Mouse (Mus musculus): ENCODE data around the gene Dpy19l2. TPM values are rescaled to one million over a fixed set of nuclear protein-coding genes. Genes with fewer than 3 reads are reported as not detected.
"Not testable (repeated sequence)": the region's sequence is repeated elsewhere in the genome, so short reads cannot be mapped to it uniquely, and the experiment has no call there.

Gene Dpy19l2
- not detected in 2 replicates for polyA plus RNA-seq (2015; fragmentation: Nextera tagmentation; extraction: Ambion mirVana)

DNA sequence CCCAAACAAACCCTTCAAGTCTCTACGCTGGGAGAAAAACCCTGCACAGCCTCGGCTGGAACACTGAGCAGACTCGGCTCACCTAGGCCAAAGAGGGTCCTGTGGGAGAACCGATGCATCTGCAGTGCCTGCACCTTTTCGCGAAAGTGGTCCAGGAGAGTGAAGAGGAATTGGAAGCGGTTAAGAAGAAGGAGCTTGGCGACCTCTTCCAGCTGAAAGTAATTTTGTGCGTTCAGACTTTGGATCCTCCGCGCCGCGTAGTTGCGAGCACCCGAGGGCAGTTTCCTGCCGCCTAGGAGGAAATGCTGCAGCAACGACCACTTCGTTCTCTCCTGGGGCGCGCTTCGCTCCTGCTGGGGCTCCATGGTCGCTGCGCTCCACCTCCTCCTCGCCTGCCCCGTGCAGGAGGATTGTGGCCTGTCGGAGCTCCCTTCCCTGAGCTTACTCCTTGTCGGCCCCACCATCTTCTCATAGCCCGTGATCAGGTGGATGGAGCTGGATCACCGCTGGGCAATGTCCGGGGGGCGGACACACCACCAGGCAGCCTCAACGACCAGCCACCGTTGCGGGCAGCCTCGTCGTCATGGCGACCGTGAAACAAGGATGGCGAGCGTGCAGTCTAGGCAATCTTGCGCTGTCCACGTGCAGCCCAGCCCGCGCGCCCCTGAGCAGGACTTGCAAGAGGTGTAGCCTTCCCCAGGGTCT lies at the start of gene Dpy19l2:
Gene Dpy19l2, minus strand, starts transcription at position 594 of the 705 bp plus-strand sequence.
- peak; percentile 73 for ATAC-seq (replicated peaks; ENCODE audit: low FRiP score, low read depth)
- Histone ChIP-seq H3K4me3 (replicated peaks; ENCODE audit: low read depth, low read length) (peak within 1 kb of the TSS; percentile 27), H3K9ac (ENCODE audit: low read depth, low read length) (no peak within 1 kb of the TSS), H3K27me3 (ENCODE audit: insufficient read depth, low read length) (no peaks in the 10 kb centered on the region), H3K9me3 (replicated peaks; ENCODE audit: low read length) (no peaks in the 10 kb centered on the region), H3K4me2 (ENCODE audit: low read length) (peak within 1 kb of the TSS; percentile 64), H3K36me3 (ENCODE audit: insufficient read depth, low read length) (no peaks in the 10 kb centered on the region), H3K27ac (no peak within 1 kb of the TSS), H3K4me1 (replicated peaks; ENCODE audit: insufficient read depth, low read length) (no peaks in the 10 kb centered on the region)
- 1% methylated on average over 45 of the region's 45 CpGs for WGBS
- TF ChIP-seq CTCF (IDR thresholded peaks at IDR 0.05; ENCODE audit: low read depth), result no peak
- DNase-seq (ENCODE audit: low spot score), result peak; percentile 11

- H3K9ac ChIP-seq (ENCODE audit: low read depth, low read length), result no peak overlapping the region
- 87% methylated on average over 5 of the region's 5 CpGs for WGBS
- TF ChIP-seq CTCF (IDR thresholded peaks at IDR 0.05; ENCODE audit: low read depth), result no peak
- no peaks in the 10 kb centered on the region for H3K9me3 ChIP-seq (replicated peaks; ENCODE audit: low read length)
- no peak overlapping the region for H3K4me3 ChIP-seq (replicated peaks; ENCODE audit: low read depth, low read length)
- H3K27me3 ChIP-seq (ENCODE audit: insufficient read depth, low read length), result no peaks in the 10 kb centered on the region
- H3K4me1 ChIP-seq (replicated peaks; ENCODE audit: insufficient read depth, low read length), result no peaks in the 10 kb centered on the region
- H3K36me3 ChIP-seq (ENCODE audit: insufficient read depth, low read length), result no peaks in the 10 kb centered on the region
- no peak overlapping the region for H3K4me2 ChIP-seq (ENCODE audit: low read length)
- ATAC-seq (replicated peaks; ENCODE audit: low FRiP score, low read depth) (no peak), DNase-seq (ENCODE audit: low spot score) (no peak)
- no peak overlapping the region for H3K27ac ChIP-seq
Measured at GRCm38 (mm10) chr9:24744958-24745357, 48.9 kb upstream of the Dpy19l2 start.

DNA sequence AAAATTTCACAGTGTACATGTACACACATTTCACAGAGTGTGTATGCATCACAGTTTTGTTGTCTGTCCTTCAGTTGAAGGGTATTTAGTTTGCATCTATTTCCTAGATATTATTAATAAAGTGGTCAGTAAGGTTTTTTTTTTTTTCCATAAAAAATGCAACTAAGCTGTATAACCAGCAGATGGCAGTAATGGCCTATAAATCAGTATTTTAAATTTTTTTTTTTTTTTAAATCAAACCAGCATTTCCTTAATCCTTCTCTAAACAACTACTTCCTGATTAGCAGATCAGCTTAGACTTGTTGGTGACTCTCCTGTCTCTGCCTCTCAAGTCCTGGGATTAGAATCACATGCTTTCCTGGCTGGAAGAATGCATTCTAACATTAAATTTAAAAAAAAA lies 5.2 kb upstream of the Dpy19l2 start:
- Histone ChIP-seq H3K4me1 (replicated peaks; ENCODE audit: insufficient read depth, low read length) (no peaks in the 10 kb centered on the region), H3K4me3 (replicated peaks; ENCODE audit: low read depth, low read length) (no peak overlapping the region), H3K36me3 (ENCODE audit: insufficient read depth, low read length) (no peaks in the 10 kb centered on the region), H3K9me3 (replicated peaks; ENCODE audit: low read length) (no peaks in the 10 kb centered on the region), H3K9ac (ENCODE audit: low read depth, low read length) (no peak overlapping the region), H3K27ac (no peak overlapping the region), H3K4me2 (ENCODE audit: low read length) (no peak overlapping the region), H3K27me3 (ENCODE audit: insufficient read depth, low read length) (no peaks in the 10 kb centered on the region)
- TF ChIP-seq CTCF (IDR thresholded peaks at IDR 0.05; ENCODE audit: low read depth), result peak; percentile 55; the same call in 1 of the 2 replicates
- ATAC-seq (replicated peaks; ENCODE audit: low FRiP score, low read depth), result no peak
- DNase-seq (ENCODE audit: low spot score), result peak; percentile 76

GRCm38 (mm10) chr9:24696405-24696778 lies 299 bp upstream of the Dpy19l2 start:
- DNase-seq (ENCODE audit: low spot score) (no peak), ATAC-seq (replicated peaks; ENCODE audit: low FRiP score, low read depth) (no peak)
- H3K27me3 ChIP-seq (ENCODE audit: insufficient read depth, low read length), result no peaks in the 10 kb centered on the region
- no peaks in the 10 kb centered on the region for H3K36me3 ChIP-seq (ENCODE audit: insufficient read depth, low read length)
- TF ChIP-seq CTCF (IDR thresholded peaks at IDR 0.05; ENCODE audit: low read depth), result no peak
- WGBS, result 17% methylated on average over 9 of the region's 9 CpGs
- H3K27ac ChIP-seq, result no peak overlapping the region
- H3K9ac ChIP-seq (ENCODE audit: low read depth, low read length), result no peak overlapping the region
- H3K4me2 ChIP-seq (ENCODE audit: low read length), result peak overlapping the region; percentile 64
- no peaks in the 10 kb centered on the region for H3K4me1 ChIP-seq (replicated peaks; ENCODE audit: insufficient read depth, low read length)
- H3K4me3 ChIP-seq (replicated peaks; ENCODE audit: low read depth, low read length), result no peak overlapping the region
- H3K9me3 ChIP-seq (replicated peaks; ENCODE audit: low read length), result no peaks in the 10 kb centered on the region

GRCm38 (mm10) chr9:24637341-24637740 lies 58.8 kb downstream of the Dpy19l2 start:
- 90% methylated on average over 2 of the region's 2 CpGs for WGBS
- not testable (repeated sequence) for DNase-seq (ENCODE audit: low spot score); H3K27me3 ChIP-seq (ENCODE audit: insufficient read depth, low read length); ATAC-seq (replicated peaks; ENCODE audit: low FRiP score, low read depth); H3K36me3 ChIP-seq (ENCODE audit: insufficient read depth, low read length); H3K9ac ChIP-seq (ENCODE audit: low read depth, low read length); H3K9me3 ChIP-seq (replicated peaks; ENCODE audit: low read length); H3K4me3 ChIP-seq (replicated peaks; ENCODE audit: low read depth, low read length); H3K4me1 ChIP-seq (replicated peaks; ENCODE audit: insufficient read depth, low read length); H3K4me2 ChIP-seq (ENCODE audit: low read length); H3K27ac ChIP-seq

GRCm38 (mm10) chr9:24624896-24625295 lies 71.2 kb downstream of the Dpy19l2 start, which contains the start of gene Cypt4:
Gene Cypt4 (plus strand): TSS chr9:24625196.
- DNase-seq (ENCODE audit: low spot score) (no peak), ATAC-seq (replicated peaks; ENCODE audit: low FRiP score, low read depth) (no peak)
- no peaks in the 10 kb centered on the region for H3K36me3 ChIP-seq (ENCODE audit: insufficient read depth, low read length)

GRCm38 (mm10) chr9:24538159-24538558 lies 157.9 kb downstream of the Dpy19l2 start:
- ATAC-seq (replicated peaks; ENCODE audit: low FRiP score, low read depth) (no peak), DNase-seq (ENCODE audit: low spot score) (peak; percentile 18)
- Histone ChIP-seq H3K9ac (ENCODE audit: low read depth, low read length) (no peak overlapping the region), H3K4me1 (replicated peaks; ENCODE audit: insufficient read depth, low read length) (no peaks in the 10 kb centered on the region), H3K27ac (no peak overlapping the region), H3K27me3 (ENCODE audit: insufficient read depth, low read length) (no peaks in the 10 kb centered on the region), H3K9me3 (replicated peaks; ENCODE audit: low read length) (no peaks in the 10 kb centered on the region), H3K4me2 (ENCODE audit: low read length) (no peak overlapping the region), H3K36me3 (ENCODE audit: insufficient read depth, low read length) (no peaks in the 10 kb centered on the region), H3K4me3 (replicated peaks; ENCODE audit: low read depth, low read length) (no peak overlapping the region)
- WGBS, result 44% methylated on average over 2 of the region's 2 CpGs
- peak; percentile 41; the same call in 1 of the 2 replicates for TF ChIP-seq CTCF (IDR thresholded peaks at IDR 0.05; ENCODE audit: low read depth)

More at GRCm38 (mm10) chr9:24624896-24625295, 71.2 kb downstream of the Dpy19l2 start, which contains the start of gene Cypt4:
- Histone ChIP-seq H3K4me1 (replicated peaks; ENCODE audit: insufficient read depth, low read length) (no peaks in the 10 kb centered on the region), H3K4me3 (replicated peaks; ENCODE audit: low read depth, low read length) (no peak within 1 kb of the TSS), H3K27me3 (ENCODE audit: insufficient read depth, low read length) (no peaks in the 10 kb centered on the region), H3K9ac (ENCODE audit: low read depth, low read length) (no peak within 1 kb of the TSS), H3K9me3 (replicated peaks; ENCODE audit: low read length) (no peaks in the 10 kb centered on the region), H3K27ac (no peak within 1 kb of the TSS), H3K4me2 (ENCODE audit: low read length) (no peak within 1 kb of the TSS)
- no peak for TF ChIP-seq CTCF (IDR thresholded peaks at IDR 0.05; ENCODE audit: low read depth)
- 95% methylated on average over 5 of the region's 5 CpGs for WGBS
